ENCODE assay signal across 15 mouse cellular contexts in the genomic region with DNA sequence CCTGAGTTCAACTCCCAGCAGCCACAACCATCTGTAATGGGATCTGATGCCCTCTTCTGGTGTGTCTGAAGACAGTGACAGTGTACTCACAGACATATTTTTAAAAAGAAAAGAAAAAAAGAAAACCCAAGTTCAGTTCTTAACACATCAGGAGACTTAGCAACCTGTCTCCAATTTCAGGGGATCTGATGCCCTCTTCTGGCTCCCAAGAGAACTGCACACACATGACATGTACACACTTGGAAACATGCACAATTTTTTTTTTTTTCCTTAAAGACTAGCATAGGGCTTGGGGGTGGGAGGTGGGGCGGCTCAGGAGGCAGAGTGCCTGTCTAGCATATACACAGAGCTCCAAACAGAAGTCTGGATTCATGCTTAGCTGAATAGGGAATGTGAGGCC. TPM values are rescaled to one million over a fixed set of nuclear protein-coding genes. Genes with fewer than 3 reads are reported as not detected.
DNase-seq lines count a peak whose midpoint lies in the region; ATAC-seq and TF ChIP-seq lines count a peak whose summit lies in the region.
"Had no signal": no experiment of that assay in that cellular context is flagged by ENCODE, and none has a peak within 500 bp of the region (broad histone marks: within the 10 kb centered on the region; RNA-seq: fewer than 3 reads in every experiment).

No protein-coding gene starts in this region.

- H3K27me3 ChIP-seq in forebrain, postnatal 0 days (ENCODE audit: insufficient read depth, low read length), result no peaks in the 10 kb centered on the region
- H3K27me3 ChIP-seq in forebrain, embryonic 16.5 days (replicated peaks; ENCODE audit: control insufficient read depth, insufficient read depth, low read length), result no peaks in the 10 kb centered on the region
- no peaks in the 10 kb centered on the region for H3K27me3 ChIP-seq in limb, embryonic 11.5 days (ENCODE audit: control insufficient read depth, insufficient read depth, low read length)
- H3K27me3 ChIP-seq: embryonic facial prominence, embryonic 13.5 days had no signal

- H3K4me2 ChIP-seq in forebrain, postnatal 0 days (ENCODE audit: low read depth), result no peak overlapping the region
- no peak overlapping the region for H3K4me2 ChIP-seq in forebrain, embryonic 16.5 days (ENCODE audit: low read length)
- H3K4me2 ChIP-seq in limb, embryonic 11.5 days (ENCODE audit: low read depth, severe bottlenecking), result no peak overlapping the region
- H3K4me2 ChIP-seq: forebrain, embryonic 12.5 days had no signal

- TF ChIP-seq CTCF in forebrain, postnatal 0 days (IDR thresholded peaks at IDR 0.05; ENCODE audit: low read depth), result 0 out of 2 replicates have a peak, but pooled peaks have one; percentile 32
- peak; percentile 44 for TF ChIP-seq CTCF in layer of hippocampus, adult 2 months (conservative IDR thresholded peaks at IDR 0.05)

- H3K4me3 ChIP-seq in forebrain, postnatal 0 days (ENCODE audit: low read depth, low read length), result no peak overlapping the region
- no peak overlapping the region for H3K4me3 ChIP-seq in forebrain, embryonic 16.5 days (replicated peaks; ENCODE audit: low read length)
- no peak overlapping the region for H3K4me3 ChIP-seq in layer of hippocampus, adult 2 months
- H3K4me3 ChIP-seq in limb, embryonic 11.5 days (ENCODE audit: low read depth, low read length), result no peak overlapping the region
- H3K4me3 ChIP-seq: embryonic facial prominence, embryonic 13.5 days; forebrain, embryonic 12.5 days had no signal

- H3K4me1 ChIP-seq in forebrain, postnatal 0 days (ENCODE audit: insufficient read depth), result no peaks in the 10 kb centered on the region
- no peaks in the 10 kb centered on the region for H3K4me1 ChIP-seq in forebrain, embryonic 16.5 days (replicated peaks; ENCODE audit: control insufficient read depth, insufficient read depth, low read length)
- peaks cover 13% of the 10 kb centered on the region for H3K4me1 ChIP-seq in limb, embryonic 11.5 days (ENCODE audit: control insufficient read depth, insufficient read depth, low read length)

- H3K36me3 ChIP-seq in forebrain, postnatal 0 days (ENCODE audit: insufficient read depth), result no peaks in the 10 kb centered on the region
- no peaks in the 10 kb centered on the region for H3K36me3 ChIP-seq in forebrain, embryonic 16.5 days (ENCODE audit: control insufficient read depth, insufficient read depth)
- no peaks in the 10 kb centered on the region for H3K36me3 ChIP-seq in limb, embryonic 11.5 days (ENCODE audit: control insufficient read depth, insufficient read depth, low read length)
- H3K36me3 ChIP-seq: embryonic facial prominence, embryonic 13.5 days; forebrain, embryonic 12.5 days had no signal

- WGBS in forebrain, postnatal 0 days, result 81% methylated on average over 1 of the region's 1 CpGs
- WGBS in forebrain, embryonic 16.5 days, result 96% methylated on average over 1 of the region's 1 CpGs
- WGBS in limb, embryonic 11.5 days, result 77% methylated on average over 1 of the region's 1 CpGs

- no peak overlapping the region for H3K9ac ChIP-seq in forebrain, postnatal 0 days
- no peak overlapping the region for H3K9ac ChIP-seq in forebrain, embryonic 16.5 days (replicated peaks; ENCODE audit: low read depth, low read length)
- no peak overlapping the region for H3K9ac ChIP-seq in limb, embryonic 11.5 days (ENCODE audit: low read length)
- H3K9ac ChIP-seq: embryonic facial prominence, embryonic 13.5 days; forebrain, embryonic 12.5 days had no signal

- DNase-seq in forebrain, postnatal 0 days, result no peak
- DNase-seq in layer of hippocampus, adult 2 months (ENCODE audit: low spot score in 2 of 2), result no peak
- DNase-seq in layer of hippocampus, postnatal 10 days (ENCODE audit: low spot score in 2 of 2), result no peak
- DNase-seq in ES-CJ7 (ENCODE audit: low read depth, low spot score), result peak; percentile 74
- no peak for DNase-seq in limb, embryonic 11.5 days (ENCODE audit: low spot score)
- DNase-seq in heart, adult 18-20 months, result no peak
- no peak for DNase-seq in testis, postnatal 10 days (ENCODE audit: low spot score)
- DNase-seq: adrenal gland, postnatal 10 days; cerebellum, postnatal 36 days; lung, adult 18-20 months had no signal

- no peaks in the 10 kb centered on the region for H3K9me3 ChIP-seq in forebrain, postnatal 0 days (ENCODE audit: low read length)
- peaks cover 2% of the 10 kb centered on the region; the same call in 1 of the 2 replicates for H3K9me3 ChIP-seq in forebrain, embryonic 16.5 days (ENCODE audit: control insufficient read depth, low read length)
- no peaks in the 10 kb centered on the region for H3K9me3 ChIP-seq in limb, embryonic 11.5 days (ENCODE audit: control insufficient read depth, low read length)
- H3K9me3 ChIP-seq: embryonic facial prominence, embryonic 13.5 days had no signal

- H3K27ac ChIP-seq in forebrain, postnatal 0 days (ENCODE audit: low read depth, low read length), result no peak overlapping the region
- no peak overlapping the region for H3K27ac ChIP-seq in forebrain, embryonic 16.5 days (ENCODE audit: low read length)
- H3K27ac ChIP-seq in layer of hippocampus, adult 2 months, result no peak overlapping the region
- H3K27ac ChIP-seq in limb, embryonic 11.5 days (replicated peaks; ENCODE audit: low read depth, low read length), result peak overlapping the region; percentile 30; the same call in 1 of the 2 replicates
- H3K27ac ChIP-seq: forebrain, embryonic 12.5 days had no signal

- no peak for ATAC-seq in forebrain, postnatal 0 days
- no peak for ATAC-seq in forebrain, embryonic 16.5 days
- no peak for ATAC-seq in limb, embryonic 11.5 days (ENCODE audit: insufficient number of reproducible peaks, low FRiP score, low TSS enrichment, low read depth)
- ATAC-seq: intestine, embryonic 16.5 days had no signal

RNA-seq across cellular contexts. Expression of a gene that starts 20.2 kb away (rescaled TPM):
- 4.3 and 7.2 TPM in 2 replicates for total RNA-seq in forebrain, postnatal 0 days (2014; rRNA removed)
- polyA plus RNA-seq in forebrain, postnatal 0 days (2015; fragmentation: Nextera tagmentation; extraction: Ambion mirVana), result 1.7 and 2.9 TPM in 2 replicates
- polyA plus RNA-seq in forebrain, embryonic 16.5 days (2015; fragmentation: Nextera tagmentation; extraction: Ambion mirVana), result 1.7 and 1.8 TPM in 2 replicates
- under 1 TPM; 0.74 to 0.84 TPM for total RNA-seq in layer of hippocampus, adult 2 months (2021)
- total RNA-seq in layer of hippocampus, postnatal 10 days (2021), result 1 to 10 TPM in 1 of 2 experiments, under 1 TPM in 1; 0.76 to 1.7 TPM
- polyA plus RNA-seq in limb, embryonic 11.5 days (2014; fragmentation: Nextera tagmentation; extraction: Ambion mirVana), result 0.43 and 1.1 TPM in 2 replicates
- under 1 TPM in 1 of 2 experiments, not detected in 1; 0.33 TPM for total RNA-seq in heart, adult 18-20 months (2021)
- total RNA-seq: gastrocnemius, adult 8-10 months had no signal

RNA-seq across cellular contexts. Expression of a gene that starts 41.3 kb away (rescaled TPM):
- 16.3 and 16.7 TPM in 2 replicates for total RNA-seq in forebrain, postnatal 0 days (2014; rRNA removed)
- 3.1 and 3.2 TPM in 2 replicates for polyA plus RNA-seq in forebrain, postnatal 0 days (2015; fragmentation: Nextera tagmentation; extraction: Ambion mirVana)
- polyA plus RNA-seq in forebrain, embryonic 16.5 days (2015; fragmentation: Nextera tagmentation; extraction: Ambion mirVana), result 4.7 and 4.9 TPM in 2 replicates
- total RNA-seq in layer of hippocampus, adult 2 months (2021), result 1 to 10 TPM; 1.1 TPM
- 1 to 10 TPM; 2.5 to 3.5 TPM for total RNA-seq in layer of hippocampus, postnatal 10 days (2021)
- 11.8 and 13.3 TPM in 2 replicates for polyA plus RNA-seq in limb, embryonic 11.5 days (2014; fragmentation: Nextera tagmentation; extraction: Ambion mirVana)
- under 1 TPM; 0.59 to 0.62 TPM for total RNA-seq in heart, adult 18-20 months (2021)
